Mouse (Mus musculus) forebrain, embryonic 11.5 days (tissue): ENCODE measurements around the gene Gabrb1. TPM values are rescaled to one million over a fixed set of nuclear protein-coding genes. Genes with fewer than 3 reads are reported as not detected.

Experiments
- ATAC-seq: fragments of 200-750 bp; cut with Nextera tagmentation; replicated peaks from 2 replicates; pipeline ENCODE4 v1.8.0; 2017; ENCODE audit warnings: moderate TSS enrichment; ENCODE audit not compliant: low FRiP score
- DNase-seq: peaks from one replicate; pipeline ENCODE4 v3.0.0-alpha.2; 2017; ENCODE audit warnings: low spot score
- H3K27ac ChIP-seq: fragments of 300-500 bp; sonication (generic); 2 replicates; pipeline ENCODE4 v1.5.1; 2014; ENCODE audit warnings: low read depth, low read length
- H3K27me3 ChIP-seq: fragments of 300-500 bp; sonication (generic); 2 replicates; pipeline ENCODE4 v1.6.1; 2014; ENCODE audit warnings: mild to moderate bottlenecking, low read length, mixed read lengths; ENCODE audit not compliant: control insufficient read depth, insufficient read depth
- H3K36me3 ChIP-seq: fragments of 300-500 bp; sonication (generic); 2 replicates; pipeline ENCODE4 v1.6.1; 2014; ENCODE audit warnings: mild to moderate bottlenecking, low read length, moderate library complexity, mixed read lengths; ENCODE audit not compliant: control insufficient read depth, insufficient read depth
- H3K4me1 ChIP-seq: fragments of 300-500 bp; sonication (generic); replicated peaks from 2 replicates; pipeline ENCODE4 v1.6.1; 2014; ENCODE audit warnings: low read length, mixed read lengths; ENCODE audit not compliant: control insufficient read depth, insufficient read depth
- H3K4me2 ChIP-seq: fragments of 300-500 bp; sonication (generic); 2 replicates; pipeline ENCODE4 v1.6.1; 2014; ENCODE audit warnings: low read depth, mild to moderate bottlenecking, low read length, moderate library complexity, mixed read lengths; ENCODE audit not compliant: severe bottlenecking
- H3K4me3 ChIP-seq: fragments of 300-500 bp; sonication (generic); 2 replicates; pipeline ENCODE4 v1.5.1; 2014; ENCODE audit warnings: low read depth, low read length
- H3K9ac ChIP-seq: fragments of 300-500 bp; sonication (generic); 2 replicates; pipeline ENCODE4 v1.6.1; 2014; ENCODE audit warnings: low read length
- H3K9me3 ChIP-seq: fragments of 300-500 bp; sonication (generic); 2 replicates; pipeline ENCODE4 v1.6.1; 2016; ENCODE audit warnings: low read length, mixed read lengths; ENCODE audit not compliant: control insufficient read depth
- WGBS: fragments of 180-500 bp; shearing (Covaris S2); extraction: QIAGEN DNeasy Blood & Tissue Kit; methylation state at CpG from one replicate; pipeline ENCODE4 v1.1.7; 2014; 5-methylcytosine and 5-hydroxymethylcytosine counted together
- polyA plus RNA-seq: library from polyadenylated mRNA; unstranded; fragments of >200 nt; fragmentation: Nextera tagmentation; extraction: Ambion mirVana; gene quantifications from 2 replicates; pipeline ENCODE4 v1.2.1, GENCODE M21; 2014

The Gabrb1 gene
- polyA plus RNA-seq, 1 experiment from 2014 or later: 0.51 TPM

DNA sequence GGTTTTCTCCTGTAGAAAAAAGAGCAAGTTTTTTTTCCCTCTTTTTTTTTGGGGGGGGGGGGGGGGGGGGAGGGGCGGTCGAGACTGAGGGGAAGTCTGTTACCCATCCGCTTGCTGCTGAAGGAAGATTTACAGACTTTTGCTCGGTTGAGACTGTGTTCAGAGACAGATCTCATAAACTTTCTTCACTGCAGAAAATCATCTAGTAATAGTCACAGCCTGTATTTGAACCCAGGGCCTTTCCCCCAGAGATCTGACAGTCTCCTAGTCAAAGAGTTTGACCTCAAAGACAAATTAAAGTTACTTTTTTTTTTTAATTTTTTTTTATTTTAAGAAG is 510.3 kb downstream of the Gabrb1 start:
- DNase-seq (no peak), ATAC-seq (peak; percentile 76)
- Histone ChIP-seq H3K27ac (no peak overlapping the region), H3K4me1 (0 out of 2 replicates have a peak, but pooled peaks cover 4% of the 10 kb centered on the region), H3K27me3 (no peaks in the 10 kb centered on the region), H3K36me3 (no peaks in the 10 kb centered on the region), H3K4me2 (peak overlapping the region; percentile 33; the same call in 1 of the 2 replicates), H3K9ac (no peak overlapping the region), H3K9me3 (no peaks in the 10 kb centered on the region), H3K4me3 (peak overlapping the region; percentile 70)
- 0% methylated on average over 3 of the region's 4 CpGs for WGBS

DNA sequence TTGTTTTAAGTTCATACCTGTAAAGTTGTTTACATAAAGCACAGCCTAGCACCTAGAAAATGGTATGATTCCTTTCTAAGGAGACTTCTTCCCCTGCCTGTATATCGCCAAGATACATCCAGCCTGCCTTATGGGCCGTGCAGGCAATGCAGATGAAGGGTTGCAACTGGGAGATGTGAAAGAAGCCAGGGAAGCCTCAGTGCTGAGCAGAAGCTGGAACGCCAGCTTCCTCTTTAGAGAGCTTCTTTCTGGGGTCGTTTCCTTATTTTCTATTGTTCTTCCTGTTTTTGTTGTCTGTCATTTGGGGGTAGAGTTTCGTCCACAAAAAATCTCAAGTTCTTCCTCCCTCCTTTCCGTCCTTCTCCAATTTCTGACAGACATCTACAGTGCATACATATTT is 512.2 kb downstream of the Gabrb1 start:
- Histone ChIP-seq H3K4me3 (no peak overlapping the region), H3K27ac (no peak overlapping the region), H3K27me3 (no peaks in the 10 kb centered on the region), H3K4me1 (0 out of 2 replicates have a peak, but pooled peaks cover 4% of the 10 kb centered on the region), H3K36me3 (no peaks in the 10 kb centered on the region), H3K9ac (no peak overlapping the region), H3K4me2 (no peak overlapping the region), H3K9me3 (no peaks in the 10 kb centered on the region)
- ATAC-seq (no peak), DNase-seq (no peak)
- 65% methylated on average over 6 of the region's 6 CpGs for WGBS

DNA sequence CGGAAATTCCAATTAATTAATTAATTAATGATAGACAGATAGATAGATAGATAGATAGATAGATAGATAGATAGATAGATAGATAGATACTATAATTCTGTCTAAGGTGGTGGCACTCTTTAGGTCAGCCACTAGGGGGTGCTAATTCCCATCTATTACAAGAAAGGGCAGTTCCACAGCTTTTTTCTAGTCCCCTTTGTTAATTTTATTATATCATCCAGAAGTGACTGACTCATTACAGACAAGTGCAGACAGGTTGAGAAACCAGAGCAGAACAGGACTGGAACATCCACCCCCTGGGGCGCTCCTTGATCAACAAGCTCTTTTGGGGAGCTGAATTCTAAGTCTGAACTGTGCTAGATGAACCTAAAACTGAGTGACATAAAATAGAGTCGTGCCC is 514.8 kb downstream of the Gabrb1 start:
- ATAC-seq (no peak), DNase-seq (no peak)
- no peaks in the 10 kb centered on the region for H3K9me3 ChIP-seq
- H3K27me3 ChIP-seq: no peaks in the 10 kb centered on the region
- H3K4me3 ChIP-seq: no peak overlapping the region
- H3K4me1 ChIP-seq: 0 out of 2 replicates have a peak, but pooled peaks cover 3% of the 10 kb centered on the region
- WGBS: 33% methylated on average over 3 of the region's 3 CpGs
- no peaks in the 10 kb centered on the region for H3K36me3 ChIP-seq
- no peak overlapping the region for H3K9ac ChIP-seq
- H3K4me2 ChIP-seq: no peak overlapping the region
- no peak overlapping the region for H3K27ac ChIP-seq

DNA sequence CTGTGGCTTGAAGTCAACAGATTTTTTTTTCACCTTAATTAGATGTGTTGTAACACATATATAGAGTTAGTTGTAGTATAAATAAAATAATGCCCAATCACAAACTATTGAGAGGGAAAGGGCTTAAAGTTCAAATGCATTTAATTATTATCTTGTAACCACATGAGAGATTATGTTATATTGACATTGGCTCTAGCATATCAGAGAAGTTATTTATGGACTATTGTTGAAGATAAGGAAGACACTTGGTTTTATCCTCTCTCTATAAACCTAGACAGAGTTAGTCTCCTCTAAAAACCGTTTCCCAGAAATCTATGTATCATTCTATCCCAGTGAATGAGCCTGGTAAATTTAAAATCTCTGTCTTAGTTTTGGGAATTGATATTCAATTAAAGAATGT is 515.6 kb downstream of the Gabrb1 start:
- H3K27ac ChIP-seq: no peak overlapping the region
- no peak overlapping the region for H3K4me3 ChIP-seq
- ATAC-seq: no peak
- WGBS: 81% methylated on average over 1 of the region's 1 CpGs
- 0 out of 2 replicates have a peak, but pooled peaks cover 3% of the 10 kb centered on the region for H3K4me1 ChIP-seq
- H3K36me3 ChIP-seq: no peaks in the 10 kb centered on the region
- H3K9ac ChIP-seq: no peak overlapping the region
- no peaks in the 10 kb centered on the region for H3K27me3 ChIP-seq
- H3K4me2 ChIP-seq: no peak overlapping the region
- no peaks in the 10 kb centered on the region for H3K9me3 ChIP-seq
- no peak for DNase-seq

DNA sequence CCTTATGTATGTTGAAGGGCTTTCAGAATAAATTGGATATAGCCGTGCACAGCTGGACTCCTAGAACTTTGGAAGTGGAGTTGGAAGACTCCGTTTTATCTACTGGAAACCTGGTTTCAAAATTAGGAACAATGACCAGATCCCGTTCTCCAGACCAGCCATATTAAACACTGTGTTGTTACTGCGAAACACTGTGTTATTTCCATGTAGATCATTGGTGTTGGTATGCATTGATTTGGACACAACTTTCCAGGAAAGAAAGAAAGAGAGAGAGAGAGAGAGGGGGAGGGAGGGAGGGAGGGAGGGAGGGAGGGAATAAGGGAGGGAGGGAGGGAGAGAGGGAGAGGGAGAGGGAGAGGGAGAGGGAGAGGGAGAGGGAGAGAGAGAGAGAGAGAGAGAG is 517.1 kb downstream of the Gabrb1 start:
- H3K36me3 ChIP-seq: no peaks in the 10 kb centered on the region
- no peak overlapping the region for H3K4me3 ChIP-seq
- no peak overlapping the region for H3K9ac ChIP-seq
- no peak for DNase-seq
- H3K9me3 ChIP-seq: no peaks in the 10 kb centered on the region
- no peaks in the 10 kb centered on the region for H3K27me3 ChIP-seq
- no peak overlapping the region for H3K27ac ChIP-seq
- 61% methylated on average over 4 of the region's 4 CpGs for WGBS
- H3K4me1 ChIP-seq: 0 out of 2 replicates have a peak, but pooled peaks cover 3% of the 10 kb centered on the region
- ATAC-seq: no peak
- H3K4me2 ChIP-seq: no peak overlapping the region

DNA sequence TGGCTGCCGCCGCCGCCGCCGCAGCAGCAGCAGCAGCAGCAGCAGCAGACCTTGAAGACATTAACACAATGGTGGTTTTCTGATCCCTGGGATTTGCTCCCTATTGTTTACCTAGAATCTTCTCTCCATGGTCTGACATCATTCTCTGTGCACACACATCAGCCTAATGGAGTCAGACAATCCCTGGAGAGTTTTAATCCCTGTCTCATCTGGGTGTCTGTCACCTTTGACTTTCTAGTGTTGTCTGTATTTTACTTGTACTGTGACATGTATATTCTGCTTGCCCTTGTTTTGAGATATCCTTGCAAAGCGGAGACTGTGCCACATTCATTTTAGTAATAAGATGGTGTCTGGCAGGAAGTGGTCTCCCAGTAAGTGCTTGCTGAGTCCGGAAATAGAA is 517.6 kb downstream of the Gabrb1 start:
- Histone ChIP-seq H3K36me3 (no peaks in the 10 kb centered on the region), H3K4me3 (no peak overlapping the region), H3K27ac (no peak overlapping the region), H3K9ac (no peak overlapping the region; the same call in 1 of the 2 replicates), H3K4me2 (0 out of 2 replicates have a peak overlapping the region, but pooled peaks have one; percentile 18), H3K4me1 (0 out of 2 replicates have a peak, but pooled peaks cover 3% of the 10 kb centered on the region), H3K27me3 (no peaks in the 10 kb centered on the region), H3K9me3 (no peaks in the 10 kb centered on the region)
- WGBS: 9% methylated on average over 7 of the region's 7 CpGs
- no peak for DNase-seq
- peak; percentile 68 for ATAC-seq

DNA sequence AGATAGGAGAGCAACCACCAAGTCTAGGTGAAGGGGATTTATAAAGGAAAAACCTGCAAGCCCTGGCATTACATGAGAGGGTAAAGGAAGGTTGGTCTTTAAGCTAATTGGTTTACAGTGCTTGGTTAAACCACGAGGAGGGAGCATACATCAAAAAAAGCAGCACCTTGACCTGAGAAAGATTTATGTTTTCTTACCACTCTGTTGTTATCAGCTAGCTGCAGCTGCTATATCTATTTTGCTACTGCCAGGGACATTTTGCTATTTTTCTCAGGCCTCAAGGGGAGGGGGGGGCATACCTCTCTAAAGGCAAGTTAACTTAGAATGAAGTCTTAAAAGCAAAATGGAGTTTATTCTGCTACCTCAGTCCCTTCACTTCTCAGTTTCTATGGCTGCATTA is 523.3 kb downstream of the Gabrb1 start:
- Histone ChIP-seq H3K36me3 (no peaks in the 10 kb centered on the region), H3K4me3 (no peak overlapping the region), H3K9ac (no peak overlapping the region), H3K4me1 (no peaks in the 10 kb centered on the region), H3K4me2 (no peak overlapping the region), H3K27me3 (no peaks in the 10 kb centered on the region), H3K9me3 (no peaks in the 10 kb centered on the region), H3K27ac (no peak overlapping the region)
- DNase-seq (no peak), ATAC-seq (no peak)
- 50% methylated on average over 1 of the region's 1 CpGs for whole genome bisulfite sequencing

DNA sequence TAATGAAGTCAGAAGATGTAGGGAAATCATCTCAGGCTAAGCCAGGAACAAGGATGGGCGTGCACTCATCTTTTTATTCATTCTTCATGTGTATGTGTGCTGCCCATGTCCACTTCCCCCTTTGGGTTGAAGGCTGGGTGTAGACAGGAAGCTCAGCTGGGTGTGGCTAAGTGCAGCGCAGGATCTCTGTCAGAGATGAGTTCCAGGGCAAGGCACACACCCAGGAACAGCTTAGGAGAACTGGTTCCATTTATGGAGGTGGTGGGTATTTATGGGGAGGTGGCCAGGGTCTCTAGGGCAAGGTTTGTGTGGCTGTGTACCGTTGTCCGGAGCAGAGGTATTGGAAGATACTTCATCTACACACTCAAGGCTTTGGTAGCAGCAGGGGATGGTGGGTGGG is 524.9 kb downstream of the Gabrb1 start:
- H3K9ac ChIP-seq: no peak overlapping the region
- H3K4me2 ChIP-seq: no peak overlapping the region
- H3K4me3 ChIP-seq: no peak overlapping the region
- no peaks in the 10 kb centered on the region for H3K4me1 ChIP-seq
- no peaks in the 10 kb centered on the region for H3K9me3 ChIP-seq
- H3K27ac ChIP-seq: no peak overlapping the region
- ATAC-seq: no peak
- no peaks in the 10 kb centered on the region for H3K27me3 ChIP-seq
- no peaks in the 10 kb centered on the region for H3K36me3 ChIP-seq
- 93% methylated on average over 4 of the region's 4 CpGs for WGBS
- DNase-seq: no peak

DNA sequence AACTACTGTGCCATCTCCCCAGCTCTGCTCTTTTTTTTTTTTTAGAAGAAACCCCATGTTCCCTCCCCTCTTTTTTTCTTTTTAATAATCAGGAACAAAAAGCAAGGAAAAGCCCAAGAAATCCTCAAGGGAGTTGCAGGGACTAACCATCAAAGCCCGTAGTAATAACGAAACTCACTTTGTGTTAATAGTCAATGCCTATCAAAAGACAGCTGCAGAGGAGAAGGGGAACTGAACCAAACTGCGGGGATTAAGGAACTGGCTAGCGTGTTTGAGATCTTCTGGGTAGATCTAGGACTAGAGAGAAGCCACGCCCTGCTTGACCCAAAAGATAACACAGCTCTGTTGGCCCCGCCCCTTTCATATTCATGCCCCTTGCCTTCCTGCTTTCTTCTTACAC is 526.0 kb downstream of the Gabrb1 start:
- Histone ChIP-seq H3K27me3 (no peaks in the 10 kb centered on the region), H3K4me2 (no peak overlapping the region), H3K4me1 (no peaks in the 10 kb centered on the region), H3K36me3 (no peaks in the 10 kb centered on the region), H3K27ac (no peak overlapping the region), H3K9ac (no peak overlapping the region), H3K9me3 (no peaks in the 10 kb centered on the region), H3K4me3 (no peak overlapping the region)
- DNase-seq: no peak
- 80% methylated on average over 6 of the region's 6 CpGs for WGBS
- ATAC-seq: no peak
